ENCODE assay signal across 8 mouse cellular contexts in genomic region chr13:21974726-21975473, GRCm38 (mm10). TPM values are rescaled to one million over a fixed set of nuclear protein-coding genes. Genes with fewer than 3 reads are reported as not detected.
DNase-seq lines count a peak whose midpoint lies in the region; ATAC-seq lines count a peak whose summit lies in the region.

No protein-coding gene starts in this region.

- peak; percentile 76 for DNase-seq in T-cell, adult 2 months (ENCODE audit: low spot score)
- DNase-seq in cerebellum, postnatal 25 days = peak; percentile 76 to 84
- peak; percentile 71 to 80 for DNase-seq in frontal cortex, postnatal 36 days (ENCODE audit: low spot score in 2 of 2)
- peak; percentile 63 to 76 for DNase-seq in layer of hippocampus, postnatal 36 days
- peak; percentile 82 for DNase-seq in lung, postnatal 25 days (ENCODE audit: low spot score)
- DNase-seq in retina, postnatal 1 day = peak; percentile 93
- peak; percentile 80 for DNase-seq in thymus, postnatal 4 days

- peak overlapping the region; percentile 63 for H3K9ac ChIP-seq in hindbrain, embryonic 15.5 days

- peaks cover 20% of the 10 kb centered on the region for H3K27me3 ChIP-seq in hindbrain, embryonic 15.5 days

- peak overlapping the region; percentile 61 for H3K4me3 ChIP-seq in hindbrain, embryonic 15.5 days

- H3K9me3 ChIP-seq in hindbrain, embryonic 15.5 days = no peaks in the 10 kb centered on the region

- H3K4me2 ChIP-seq in hindbrain, embryonic 15.5 days = peak overlapping the region; percentile 50

- peak; percentile 96 for ATAC-seq in hindbrain, embryonic 15.5 days (ENCODE audit: low FRiP score, low read depth)

- H3K36me3 ChIP-seq in hindbrain, embryonic 15.5 days = no peaks in the 10 kb centered on the region

- 0 out of 2 replicates have a peak, but pooled peaks cover 3% of the 10 kb centered on the region for H3K4me1 ChIP-seq in hindbrain, embryonic 15.5 days (replicated peaks)

- 3% methylated on average over 20 of the region's 20 CpGs for WGBS in hindbrain, embryonic 15.5 days

- H3K27ac ChIP-seq in hindbrain, embryonic 15.5 days (replicated peaks) = peak overlapping the region; percentile 91

RNA-seq across cellular contexts. Expression of gene Pom121l2, which starts 6.1 kb away (rescaled TPM):
- polyA plus RNA-seq in hindbrain, embryonic 15.5 days (2015; fragmentation: Nextera tagmentation; extraction: Ambion mirVana) = 0.08 TPM in 1 of 2 replicates, not detected in the other
- not detected for total RNA-seq in layer of hippocampus, postnatal 36 days (2021)

RNA-seq across cellular contexts. Expression of gene Zfp184, which starts 30.0 kb away (rescaled TPM):
- 11.7 and 12.3 TPM in 2 replicates for polyA plus RNA-seq in hindbrain, embryonic 15.5 days (2015; fragmentation: Nextera tagmentation; extraction: Ambion mirVana)
- 1 to 10 TPM; 2.6 to 5.2 TPM for total RNA-seq in layer of hippocampus, postnatal 36 days (2021)

RNA-seq across cellular contexts. Expression of gene Prss16, which starts 34.6 kb away (rescaled TPM):
- polyA plus RNA-seq in hindbrain, embryonic 15.5 days (2015; fragmentation: Nextera tagmentation; extraction: Ambion mirVana) = 0.14 TPM in 1 of 2 replicates, not detected in the other
- total RNA-seq in layer of hippocampus, postnatal 36 days (2021) = under 1 TPM; 0.25 to 0.42 TPM

Comparison
In these comparisons a context has a peak if more than half of its experiments do, and no peak if none do; other contexts are left out.
1. Peak in every context shown above with its lines: DNase-seq, ATAC-seq, H3K4me3 ChIP-seq and H3K27ac ChIP-seq.